Mouse (Mus musculus) bone marrow, adult 2 months (tissue): ENCODE results near the gene Tle2. TPM values are rescaled to one million over a fixed set of nuclear protein-coding genes. Genes with fewer than 3 reads are reported as not detected.
A peak's percentile ranks its signal among the peaks of the same experiment; 100 is the strongest.

Source experiments
- H3K27ac ChIP-seq: fragments of 200-500 bp; 2 replicates; pipeline ENCODE4 v1.5.1; 2012; ENCODE audit warnings: low read depth, mild to moderate bottlenecking, control low read depth, inconsistent platforms, low read length; ENCODE audit not compliant: control insufficient read depth, poor library complexity, insufficient read depth
- H3K4me1 ChIP-seq: fragments of 200-500 bp; 2 replicates; pipeline ENCODE4 v1.6.1; 2011; ENCODE audit warnings: low read length; ENCODE audit not compliant: control insufficient read depth, insufficient read depth
- H3K4me3 ChIP-seq: fragments of 200-500 bp; replicated peaks from 2 replicates; pipeline ENCODE3; 2011; ENCODE audit warnings: mild to moderate bottlenecking, low read depth, low read length, control low read depth; ENCODE audit not compliant: control insufficient read depth
- CTCF ChIP-seq: fragments of 200-500 bp; IDR thresholded peaks from 2 replicates; pipeline ENCODE4 v1.5.1; 2011; ENCODE audit warnings: low read length, control low read depth; ENCODE audit not compliant: control insufficient read depth, insufficient read depth
- POLR2A ChIP-seq: fragments of 200-500 bp; IDR thresholded peaks from 2 replicates; pipeline ENCODE4 v1.6.1; 2011; ENCODE audit warnings: low read depth, mild to moderate bottlenecking, control low read depth, low read length, borderline replicate concordance; ENCODE audit not compliant: control insufficient read depth
- WGBS: fragments of 180-500 bp; shearing (Covaris S2); methylation state at CpG from one replicate; pipeline ENCODE4 v1.1.7; 2018; 5-methylcytosine and 5-hydroxymethylcytosine counted together
- polyA plus RNA-seq: library from polyadenylated mRNA; stranded (reverse); fragments of >200 nt; gene quantifications from 2 replicates; pipeline ENCODE4 v1.2.4, GENCODE M21; 2011; ENCODE audit warnings: low replicate concordance; ENCODE audit not compliant: missing spikeins, insufficient read depth, insufficient read length

The Tle2 gene
- polyA plus RNA-seq, 1 experiment = 41.7 TPM

DNA sequence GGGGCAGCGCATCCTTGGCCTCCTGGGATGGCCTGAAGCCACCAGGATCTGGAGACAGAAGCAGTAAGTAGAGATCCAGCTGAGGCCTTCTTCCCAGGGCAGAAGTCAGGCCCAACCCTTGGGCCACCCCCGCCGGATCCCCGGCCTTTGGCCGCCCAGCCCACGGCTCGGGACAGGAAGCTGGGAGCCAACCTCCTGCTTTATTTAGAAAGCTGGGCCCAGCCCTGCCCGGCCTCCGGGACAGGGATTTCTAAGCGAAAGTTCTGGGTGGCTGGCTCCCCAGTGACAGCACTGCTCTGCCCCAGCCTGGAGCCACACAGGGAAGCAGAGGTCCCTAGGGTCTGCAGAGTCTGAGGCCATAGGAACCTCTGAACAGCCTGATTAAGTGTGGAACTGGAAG, 32.6 kb upstream of the Tle2 start:
- no peak overlapping the region for H3K27ac ChIP-seq
- H3K4me1 ChIP-seq = peaks cover 5% of the 10 kb centered on the region
- 83% methylated on average over 10 of the region's 10 CpGs for WGBS

DNA sequence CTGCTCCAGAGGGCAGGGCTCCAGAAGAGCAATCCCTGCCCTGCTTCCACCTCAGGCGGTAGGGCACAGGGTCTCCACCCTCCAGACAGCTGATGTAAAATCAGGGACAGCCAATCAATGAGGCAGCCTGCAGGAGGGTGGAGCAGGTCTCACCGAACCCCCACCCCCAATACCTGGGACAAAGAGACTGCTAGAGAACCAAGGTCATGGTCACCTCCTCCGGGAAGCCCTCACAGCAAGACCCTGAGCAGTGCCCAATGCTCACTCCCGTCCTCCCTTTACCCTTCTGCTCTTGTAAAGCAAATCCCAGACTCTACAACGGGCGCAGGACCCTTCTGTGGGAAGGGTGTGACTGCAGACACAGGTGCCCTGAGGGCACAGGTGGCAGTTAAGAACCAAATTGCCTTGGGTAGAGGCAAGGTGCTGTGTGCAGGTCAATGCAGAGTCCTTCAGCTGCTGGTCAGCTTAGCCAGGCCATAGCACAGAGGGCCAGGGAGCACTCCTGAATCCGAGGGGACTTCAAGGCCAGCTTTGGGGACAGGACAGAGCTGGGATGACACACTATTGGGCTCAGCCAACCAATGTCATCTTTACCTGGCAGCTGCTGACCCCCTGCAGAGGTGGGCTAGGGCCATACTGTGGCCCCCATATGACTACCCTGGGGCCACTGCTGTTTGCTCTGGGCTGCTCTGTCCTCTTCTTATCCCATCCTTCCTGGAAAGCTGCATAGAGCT, 31.5 kb upstream of the Tle2 start:
- H3K4me3 ChIP-seq = no peak overlapping the region
- no peak overlapping the region for H3K27ac ChIP-seq
- 91% methylated on average over 7 of the region's 7 CpGs for WGBS
- H3K4me1 ChIP-seq = peaks cover 3% of the 10 kb centered on the region
- TF ChIP-seq POLR2A (no peak), CTCF (no peak)

More for the DNA sequence above, 32.6 kb upstream of the Tle2 start:
- TF ChIP-seq POLR2A (no peak), CTCF (no peak)
- H3K4me3 ChIP-seq = no peak overlapping the region

DNA sequence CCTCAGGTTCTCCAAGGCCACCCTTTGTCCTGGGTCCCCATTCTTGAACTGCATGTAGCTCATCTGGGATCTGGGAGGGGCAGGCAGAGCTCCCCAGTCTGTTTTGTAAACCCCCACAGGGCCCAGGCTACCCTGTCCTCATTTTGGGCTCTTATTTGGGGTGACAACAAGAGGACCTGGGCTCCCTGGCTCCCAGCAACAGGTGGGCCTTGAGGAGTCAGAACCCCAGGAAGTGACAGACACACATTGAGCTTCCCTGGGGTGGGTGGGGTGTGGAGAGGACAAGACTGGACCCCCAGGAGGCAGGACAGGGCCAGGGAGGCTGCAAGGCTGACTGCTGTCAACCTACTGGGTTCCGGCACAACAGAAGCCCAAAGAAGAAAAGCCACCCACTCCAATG, 30.7 kb upstream of the Tle2 start:
- no peak overlapping the region for H3K27ac ChIP-seq
- WGBS = 86% methylated on average over 1 of the region's 1 CpGs
- H3K4me3 ChIP-seq = peak overlapping the region; percentile 96
- H3K4me1 ChIP-seq = peaks cover 2% of the 10 kb centered on the region
- no peak for TF ChIP-seq CTCF
- TF ChIP-seq POLR2A = no peak

DNA sequence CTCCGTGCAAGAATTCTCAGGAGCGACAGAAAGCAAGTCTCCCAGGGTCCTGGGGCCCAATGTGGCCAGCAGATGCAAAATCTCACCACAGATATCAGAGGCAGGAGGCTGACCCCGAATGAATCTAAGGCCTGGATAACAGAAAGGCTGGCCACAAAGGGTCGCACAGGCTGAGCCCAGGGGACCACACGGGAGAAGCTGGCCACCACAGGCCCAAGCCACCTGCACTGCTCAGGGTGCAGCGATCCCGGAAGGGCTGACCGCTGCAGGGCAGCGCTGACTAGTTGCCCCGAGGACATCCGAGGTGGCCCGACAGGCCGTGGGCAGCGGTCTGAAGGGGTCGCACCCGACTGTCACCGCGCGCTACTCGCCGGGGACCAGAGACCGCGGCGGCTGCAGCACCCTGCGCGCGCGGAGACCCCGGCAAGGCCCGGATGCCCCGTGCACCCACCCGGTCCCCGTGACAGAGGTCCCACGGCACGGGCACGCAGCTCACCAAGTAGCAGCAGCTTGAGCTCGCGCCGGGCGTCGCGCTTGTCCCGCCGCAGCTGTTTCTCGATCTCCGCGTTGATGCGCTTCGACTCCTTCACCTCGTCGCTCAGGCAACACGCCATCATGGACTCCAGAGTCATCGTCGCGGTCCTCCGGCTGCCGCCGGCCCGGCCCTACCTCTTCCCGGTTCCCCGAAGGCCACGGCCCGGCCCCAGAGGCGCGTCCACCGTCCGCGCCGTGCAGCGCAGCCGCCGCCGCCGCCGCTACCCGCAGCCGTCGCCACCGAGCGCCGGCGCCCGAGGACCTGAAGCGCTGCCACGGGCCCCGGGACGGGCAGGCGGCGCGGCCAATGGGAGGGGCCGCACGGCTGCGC, 29.8 kb upstream of the Tle2 start:
- Histone ChIP-seq H3K27ac (peak overlapping the region; percentile 86), H3K4me1 (no peaks in the 10 kb centered on the region; the same call in 1 of the 2 replicates), H3K4me3 (peak overlapping the region; percentile 96)
- 1% methylated on average over 93 of the region's 93 CpGs for WGBS
- TF ChIP-seq CTCF (no peak), POLR2A (peak; percentile 41; the same call in 1 of the 2 replicates)

DNA sequence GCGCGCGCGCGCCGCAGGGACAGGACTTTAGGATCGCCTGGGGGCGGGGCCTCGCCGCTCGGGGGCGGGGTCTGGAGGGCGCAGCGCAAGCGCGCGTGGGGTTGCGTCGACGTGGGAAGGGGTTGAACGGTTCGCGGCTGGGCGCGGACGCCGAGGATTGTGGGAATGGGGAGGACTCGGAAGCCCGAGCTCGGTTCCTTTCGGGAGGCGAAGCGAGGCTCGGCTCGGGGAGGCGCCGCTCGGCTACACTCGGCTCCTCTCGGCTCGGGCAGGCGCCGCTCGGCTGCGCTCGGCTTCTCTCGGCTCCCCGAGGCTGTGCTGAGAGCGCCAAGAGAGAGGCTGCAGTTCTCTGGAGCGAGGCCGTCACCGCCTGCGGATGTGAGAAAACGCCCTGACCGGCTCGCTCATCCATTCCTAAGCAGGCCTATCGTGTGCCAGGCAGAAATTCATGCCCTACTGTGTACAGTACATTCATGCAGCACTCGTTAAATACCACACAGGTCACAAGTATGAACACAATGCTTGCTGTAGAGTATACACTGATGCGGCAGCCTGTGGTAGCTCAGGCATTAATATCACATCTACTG, 29.1 kb upstream of the Tle2 start, which contains the start of gene Gna11:
Gna11 (minus strand) TSS at position 30 of the 587 bp plus-strand sequence.
- TF ChIP-seq CTCF (no peak), POLR2A (no peak; the same call in 1 of the 2 replicates)
- 1% methylated on average over 59 of the region's 59 CpGs for WGBS
- Histone ChIP-seq H3K4me1 (no peaks in the 10 kb centered on the region; the same call in 1 of the 2 replicates), H3K4me3 (peak within 1 kb of the TSS; percentile 96), H3K27ac (peak within 1 kb of the TSS; percentile 86)

DNA sequence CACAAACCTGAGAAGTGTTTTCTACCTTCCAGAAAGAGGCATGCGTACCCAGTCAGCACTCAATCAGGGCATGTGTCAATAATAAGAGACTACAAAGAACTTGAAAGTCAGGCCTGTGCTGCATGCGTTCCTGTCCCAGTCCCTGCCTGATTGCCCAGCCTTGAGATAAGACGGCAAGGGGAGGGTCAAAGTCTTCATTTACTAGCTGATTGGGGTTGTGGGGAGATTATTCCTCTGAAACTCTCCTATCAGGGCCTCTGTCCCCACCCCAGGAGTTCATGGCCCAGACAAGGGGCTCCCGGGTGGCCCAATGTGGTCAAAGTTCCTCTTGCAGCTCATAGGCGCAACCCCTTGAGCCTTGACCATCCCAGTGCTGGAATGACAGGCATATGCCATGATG, 28.0 kb upstream of the Tle2 start:
- TF ChIP-seq POLR2A (no peak), CTCF (no peak)
- WGBS = 63% methylated on average over 5 of the region's 5 CpGs
- no peak overlapping the region for H3K27ac ChIP-seq
- no peak overlapping the region for H3K4me3 ChIP-seq
- no peaks in the 10 kb centered on the region; the same call in 1 of the 2 replicates for H3K4me1 ChIP-seq

DNA sequence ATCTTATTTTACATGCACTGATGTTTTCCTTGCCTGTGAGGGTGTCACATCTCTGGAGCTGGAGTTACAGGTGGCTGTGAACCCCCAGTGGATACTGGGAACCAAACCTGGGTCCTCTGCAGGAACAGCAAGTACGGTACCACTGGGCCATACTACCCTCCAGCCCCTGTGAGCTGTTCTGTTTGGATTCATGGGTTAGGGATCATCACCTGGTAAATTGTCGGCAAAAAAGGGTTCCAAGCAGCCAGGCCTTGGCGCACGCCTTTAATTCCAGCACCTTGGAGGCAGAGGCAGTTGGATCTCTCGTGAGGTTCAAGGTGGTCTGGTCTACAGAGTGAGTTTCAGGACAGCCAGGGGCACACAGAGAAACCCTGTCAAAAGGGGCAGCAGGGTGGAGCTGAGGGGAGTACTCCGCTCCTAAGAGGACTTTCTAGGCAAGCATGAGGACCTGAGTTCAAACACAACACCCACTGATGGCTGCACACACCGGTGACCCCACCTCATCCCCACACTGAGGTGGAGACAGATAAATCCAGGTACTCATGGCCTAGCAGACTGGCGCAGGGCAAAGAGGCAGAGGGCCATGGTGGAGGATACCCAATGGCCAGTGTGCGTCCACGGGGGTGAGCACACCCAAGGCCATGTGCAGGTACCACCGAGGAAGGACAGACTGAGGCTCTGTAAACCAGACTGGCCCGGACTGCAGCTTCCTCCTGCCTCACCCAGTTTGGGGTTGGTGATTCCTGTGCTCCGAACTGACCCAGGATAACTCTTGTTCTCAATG, 27.4 kb upstream of the Tle2 start:
- TF ChIP-seq POLR2A (no peak), CTCF (no peak)
- H3K4me3 ChIP-seq = no peak overlapping the region
- no peaks in the 10 kb centered on the region; the same call in 1 of the 2 replicates for H3K4me1 ChIP-seq
- no peak overlapping the region for H3K27ac ChIP-seq
- 90% methylated on average over 13 of the region's 13 CpGs for WGBS
